Mouse (Mus musculus) gastrocnemius, postnatal 10 days (tissue): Measurements from ENCODE around the gene Zfhx3. TPM values are rescaled to one million over a fixed set of nuclear protein-coding genes. Genes with fewer than 3 reads are reported as not detected.

ENCODE experiments used
- DNase-seq: peaks from one replicate; pipeline ENCODE4 v3.0.0; 2021; ENCODE audit warnings: mixed read lengths
- total RNA-seq, 2 experiments: library from RNA; stranded (reverse); gene quantifications; 2 replicates each; pipeline ENCODE4 v1.2.3; 2021

The Zfhx3 gene
- total RNA-seq, 2 experiments from 2014 or later = 11.0 to 12.5 TPM

DNA sequence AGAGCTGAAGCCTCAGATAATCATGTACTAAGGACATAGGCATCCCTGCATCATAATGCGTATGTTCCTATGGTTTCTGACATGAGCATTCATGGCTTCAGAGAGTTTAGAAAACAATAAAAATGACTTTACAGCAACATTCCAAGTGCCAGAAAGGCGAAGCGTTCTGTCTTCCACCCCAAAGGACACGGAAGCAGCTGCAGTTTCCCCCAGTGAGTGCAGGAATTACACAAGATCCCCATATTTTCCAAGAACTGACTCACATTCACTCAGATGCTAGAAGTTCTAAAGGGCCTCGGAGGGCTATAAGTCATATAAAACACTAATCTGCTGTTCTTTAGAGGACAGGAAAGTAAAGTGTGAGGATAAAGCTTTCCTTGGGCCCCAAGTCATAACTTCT is 75.3 kb downstream of the Zfhx3 start:
- no peak for DNase-seq

DNA sequence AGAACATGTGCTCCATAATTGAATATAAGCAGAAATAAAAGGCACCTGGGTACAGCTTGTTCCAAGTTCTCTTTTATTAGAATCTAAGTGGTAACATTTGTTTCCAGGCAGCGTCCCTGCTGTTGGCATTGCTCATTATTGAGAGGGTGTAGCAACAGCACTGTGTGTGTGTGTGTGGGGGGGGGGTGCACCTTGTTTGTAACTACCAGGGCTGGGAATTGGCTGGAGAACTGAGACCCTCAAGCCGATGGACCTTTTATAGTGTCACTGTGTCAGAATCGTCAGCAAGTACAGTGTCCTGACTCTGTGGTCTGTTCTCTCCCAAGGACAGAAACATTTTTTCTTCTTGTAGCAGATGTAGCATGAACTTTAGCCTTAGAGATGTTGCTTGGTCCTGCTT is 77.2 kb downstream of the Zfhx3 start:
- no peak for DNase-seq

DNA sequence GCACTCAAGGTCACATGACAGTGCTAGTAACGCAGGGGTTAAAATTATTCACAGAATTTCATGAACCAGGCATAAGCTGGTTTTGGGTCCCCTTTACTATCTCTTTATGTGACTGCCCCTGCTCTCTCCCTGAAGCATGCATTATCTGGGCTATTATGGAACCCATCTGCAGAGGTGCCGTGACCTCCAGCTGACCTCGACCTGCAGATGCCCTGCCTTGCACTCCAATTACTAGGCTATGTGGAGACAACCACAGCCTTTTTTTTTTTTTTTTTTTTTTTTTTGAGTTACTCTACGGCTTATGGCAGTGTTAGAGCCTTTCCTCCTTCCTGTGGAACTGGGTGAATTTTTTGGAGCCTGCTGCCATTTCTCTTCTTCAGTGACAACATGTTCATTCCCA is 80.0 kb downstream of the Zfhx3 start:
- no peak for DNase-seq

DNA sequence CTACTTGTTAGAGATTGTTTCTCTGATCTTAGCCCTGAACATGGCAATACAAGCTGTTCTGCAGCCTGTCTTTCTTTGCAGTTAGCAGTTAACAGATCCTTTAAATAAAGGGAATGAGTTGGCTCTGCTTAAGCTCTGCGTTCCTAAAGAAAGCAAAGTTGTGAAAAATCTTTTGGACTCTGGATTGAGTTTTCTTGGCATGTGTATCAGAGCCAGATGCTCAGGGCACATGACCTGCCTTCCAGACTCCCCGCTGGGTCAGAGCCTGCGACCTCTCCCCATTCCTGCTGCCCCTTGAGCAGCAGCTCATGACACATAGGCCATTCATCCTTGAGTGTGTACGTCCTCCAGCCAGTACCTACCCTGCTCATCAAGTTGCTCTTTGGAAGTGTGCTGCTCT is 81.9 kb downstream of the Zfhx3 start:
- DNase-seq = no peak

DNA sequence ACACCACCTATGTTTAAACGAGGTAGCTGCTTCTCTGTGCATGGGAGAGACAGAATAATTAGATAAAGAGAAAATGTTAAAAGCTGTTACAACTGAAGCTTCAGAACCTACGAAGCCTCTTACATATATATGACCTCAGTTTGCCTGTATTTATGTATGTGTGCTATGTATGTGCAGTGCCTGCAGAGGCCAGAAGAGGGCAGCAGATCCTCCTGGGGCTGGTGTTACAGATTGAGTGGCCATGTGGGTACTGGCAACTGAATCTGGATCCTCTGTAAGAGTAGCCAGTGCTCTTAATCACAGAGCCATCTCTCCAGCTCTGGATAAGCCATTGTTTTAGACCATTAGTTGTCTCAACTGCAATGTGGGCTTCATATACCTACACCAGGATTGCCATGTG is 82.8 kb downstream of the Zfhx3 start:
- DNase-seq = no peak

DNA sequence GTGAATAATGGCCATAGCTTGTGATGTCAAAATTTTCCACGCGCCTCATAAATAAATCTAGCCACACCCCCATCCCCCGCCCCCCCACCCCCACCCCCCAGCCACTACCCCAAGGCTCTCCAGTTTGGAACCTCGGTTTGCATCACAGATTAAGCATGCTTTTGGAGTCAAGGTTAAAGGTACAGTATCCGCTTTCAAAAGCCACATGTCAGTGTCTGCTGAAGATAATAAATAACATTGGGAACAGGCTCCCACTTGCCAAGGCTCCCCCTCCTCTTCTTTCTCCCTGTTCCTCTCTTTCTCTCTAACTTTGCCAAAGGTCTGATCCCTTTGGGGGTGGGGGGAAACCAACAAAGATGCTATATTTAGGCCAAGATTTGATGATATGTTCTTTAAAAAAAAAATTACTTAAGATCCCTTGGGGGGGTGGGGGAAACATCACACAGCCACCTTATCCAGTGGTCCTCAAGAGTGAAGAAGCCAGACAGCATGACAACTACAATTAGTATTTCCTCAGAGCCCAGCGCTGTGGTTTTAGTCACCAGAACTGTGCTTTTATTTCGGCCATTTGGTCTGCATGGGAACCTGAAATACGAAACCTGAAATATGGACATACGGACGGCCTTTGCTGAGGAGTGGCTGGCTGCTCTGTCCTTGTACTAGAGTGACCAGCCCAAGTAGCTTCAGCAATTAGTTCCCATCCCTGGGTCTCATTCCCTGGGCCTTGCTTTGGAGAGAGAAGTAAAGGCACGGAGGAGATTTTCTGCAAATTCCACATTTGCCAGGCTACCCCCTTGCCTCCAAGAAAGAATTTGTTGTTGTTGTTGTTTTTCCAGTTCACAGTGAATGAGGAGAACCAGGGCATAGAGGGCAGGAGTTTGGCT is 84.4 kb downstream of the Zfhx3 start:
- DNase-seq = no peak

DNA sequence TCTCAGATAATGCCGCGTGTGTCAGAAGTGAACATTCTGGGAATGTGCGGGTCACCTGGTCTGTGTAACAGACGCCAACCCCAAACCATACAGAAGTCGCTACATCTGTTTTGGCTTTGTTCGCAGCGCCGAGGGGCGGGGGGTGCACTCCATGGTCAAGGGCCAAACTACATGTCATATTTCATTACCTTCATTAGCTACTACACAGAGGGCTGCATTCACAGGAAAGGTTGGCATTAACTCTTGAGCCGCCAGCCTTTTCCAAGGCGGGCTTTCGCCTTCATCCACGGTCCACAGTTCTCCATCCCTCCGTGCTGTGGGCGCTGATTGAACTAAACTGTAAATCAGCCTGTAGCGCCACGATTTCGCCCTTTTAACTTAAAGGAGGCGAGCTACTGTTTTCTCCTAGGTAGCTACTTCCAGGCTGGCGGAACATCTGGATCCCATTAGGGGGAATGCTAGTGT is 85.1 kb downstream of the Zfhx3 start:
- no peak for DNase-seq

DNA sequence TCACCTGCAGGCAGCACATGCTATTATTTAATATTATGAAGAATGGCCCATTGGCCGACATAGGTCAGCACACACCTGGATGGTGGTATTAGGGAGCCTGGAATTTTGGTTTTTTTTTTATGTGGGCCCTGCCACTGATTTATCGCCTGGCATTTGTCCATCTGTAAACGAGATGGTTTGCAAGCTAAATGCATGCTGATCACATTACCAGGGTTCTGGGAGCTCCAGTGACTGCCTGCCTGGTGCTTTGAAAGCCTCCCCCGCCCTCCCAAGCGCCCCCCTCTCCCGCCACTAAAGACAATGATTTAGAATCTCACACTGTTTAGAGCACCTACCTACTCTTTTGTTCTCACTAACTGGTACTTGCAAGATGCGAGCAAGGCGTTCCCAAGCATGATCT is 86.0 kb downstream of the Zfhx3 start:
- no peak for DNase-seq

DNA sequence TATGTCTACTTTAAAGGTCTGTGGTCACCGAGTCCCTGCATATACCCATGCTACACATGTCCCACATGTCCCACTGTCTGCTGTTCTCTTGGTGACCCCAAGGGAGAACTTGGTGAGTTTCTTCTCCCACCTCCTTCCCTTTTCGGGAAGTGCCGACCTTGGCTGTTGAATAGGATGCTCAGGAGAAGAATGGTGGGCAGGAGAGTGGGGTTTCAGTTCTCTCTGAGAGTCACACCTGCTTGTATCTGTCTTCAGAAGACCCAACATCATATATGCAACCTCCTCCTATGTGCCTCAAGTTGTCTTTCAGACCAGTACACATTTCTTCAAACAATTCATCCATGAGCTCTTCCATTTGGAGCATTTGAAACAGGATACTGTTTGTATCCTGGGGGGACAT is 88.7 kb downstream of the Zfhx3 start:
- no peak for DNase-seq

DNA sequence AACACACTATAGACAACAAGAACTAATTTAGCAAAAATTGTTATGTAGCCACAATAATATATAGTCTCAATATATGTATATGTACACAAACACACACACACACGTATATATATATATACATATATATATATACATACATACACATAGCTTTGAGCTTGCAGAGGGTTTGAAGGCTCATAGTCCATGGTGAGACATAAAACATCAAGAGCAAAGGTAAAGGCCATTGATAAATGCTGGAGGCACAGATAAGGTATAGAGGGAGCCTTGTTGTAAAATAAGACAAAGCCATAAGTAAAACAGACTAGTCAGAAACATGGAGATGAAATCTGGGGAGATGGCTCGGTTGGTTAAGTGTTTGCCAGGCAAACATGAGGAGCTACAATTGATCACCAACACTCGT is 91.6 kb downstream of the Zfhx3 start:
- DNase-seq = no peak

DNA sequence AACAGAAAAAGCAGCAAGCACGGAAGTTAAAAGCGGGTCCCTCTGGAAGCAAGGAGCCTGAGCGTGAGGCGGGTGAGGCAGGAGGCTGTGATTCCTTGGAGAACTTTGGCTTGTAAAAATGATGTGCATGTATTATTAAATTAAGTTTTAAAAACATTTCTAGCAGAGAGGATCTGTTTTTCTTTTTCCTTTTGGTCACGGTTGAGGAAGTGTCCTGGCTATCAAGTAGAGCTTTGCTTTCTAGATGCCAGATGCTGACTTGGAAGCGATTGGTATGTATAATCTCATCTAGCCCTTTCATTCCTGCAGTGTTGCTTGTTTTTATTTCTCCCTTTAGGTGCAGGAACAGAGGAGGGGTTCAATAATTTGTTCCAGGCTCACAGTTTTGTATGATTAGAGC is 92.3 kb downstream of the Zfhx3 start:
- no peak for DNase-seq

DNA sequence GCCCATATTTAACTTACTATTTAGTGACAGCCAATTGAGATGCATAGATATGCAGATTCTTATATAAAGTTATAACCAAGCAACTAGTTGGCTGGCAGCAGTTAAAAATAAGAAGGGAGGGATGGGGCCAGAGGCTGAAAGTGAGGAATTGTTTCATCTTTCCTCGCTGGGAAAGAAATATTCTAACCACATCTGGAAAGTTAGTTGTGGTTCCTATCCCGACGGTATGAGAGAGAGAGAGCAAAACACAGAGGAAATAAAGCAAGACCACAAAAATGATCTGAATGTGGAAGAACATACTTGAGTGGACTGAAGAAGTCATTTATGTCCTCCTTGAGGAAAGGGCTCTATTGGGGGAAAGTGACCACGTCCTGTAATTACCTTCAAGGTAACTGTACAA is 101.2 kb downstream of the Zfhx3 start:
- DNase-seq = no peak

DNA sequence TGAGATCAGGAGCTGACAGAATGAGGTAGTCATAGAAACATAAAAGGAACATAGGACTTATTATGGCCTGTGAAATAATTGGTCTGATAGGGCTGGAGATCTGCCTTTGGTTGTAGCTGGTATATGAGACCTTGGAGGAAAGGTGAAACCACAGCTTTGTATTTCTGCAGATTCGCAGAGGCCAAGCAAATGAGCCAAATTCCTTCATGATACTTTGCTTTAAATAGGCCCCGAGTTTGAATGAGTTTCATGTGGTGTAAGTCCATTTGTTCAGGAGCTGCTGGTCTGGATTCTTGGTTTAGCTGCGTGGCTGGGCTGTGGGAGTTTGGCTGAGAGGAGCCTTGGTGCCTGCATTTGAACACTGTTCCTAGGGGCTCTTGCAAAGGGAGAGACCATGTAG is 101.7 kb downstream of the Zfhx3 start:
- no peak for DNase-seq

DNA sequence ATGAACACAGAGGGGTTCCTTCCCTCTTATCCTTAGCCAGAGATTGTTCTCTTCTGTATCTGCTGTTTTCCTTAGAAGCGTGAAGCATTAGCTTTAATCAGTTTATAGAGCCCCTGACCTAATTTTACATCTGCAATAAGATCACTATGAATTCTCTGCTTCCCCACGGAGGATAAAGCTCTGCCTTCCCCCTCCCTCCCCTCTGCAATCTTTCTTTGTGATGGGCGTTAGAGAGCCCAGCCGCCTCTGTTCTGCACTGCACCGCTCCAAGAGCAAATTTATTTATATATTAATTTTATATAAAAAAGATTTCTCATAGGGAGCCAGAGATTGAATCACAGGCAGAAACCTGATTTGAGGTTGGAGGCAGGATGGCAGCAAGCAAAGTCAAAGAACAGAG is 113.8 kb downstream of the Zfhx3 start:
- DNase-seq = no peak

DNA sequence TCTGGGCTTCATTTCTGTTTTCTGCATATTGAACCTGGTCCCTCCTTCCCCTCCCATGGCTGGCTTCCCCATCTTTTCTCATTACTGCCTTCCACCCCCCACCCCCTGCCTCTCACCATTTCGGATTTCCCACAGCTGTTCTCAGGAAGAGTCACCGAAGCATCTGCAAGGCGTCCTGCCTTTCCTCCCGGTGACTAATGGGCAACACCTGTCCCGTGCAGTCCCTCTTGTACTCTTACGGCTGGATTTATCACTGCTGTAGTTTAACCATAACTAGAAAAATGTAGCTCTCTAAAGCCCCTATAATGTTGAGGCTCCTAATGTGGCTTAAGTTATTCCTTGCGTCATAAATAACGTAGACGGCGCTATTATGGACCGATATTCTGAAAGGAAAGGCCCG is 119.5 kb downstream of the Zfhx3 start:
- no peak for DNase-seq

DNA sequence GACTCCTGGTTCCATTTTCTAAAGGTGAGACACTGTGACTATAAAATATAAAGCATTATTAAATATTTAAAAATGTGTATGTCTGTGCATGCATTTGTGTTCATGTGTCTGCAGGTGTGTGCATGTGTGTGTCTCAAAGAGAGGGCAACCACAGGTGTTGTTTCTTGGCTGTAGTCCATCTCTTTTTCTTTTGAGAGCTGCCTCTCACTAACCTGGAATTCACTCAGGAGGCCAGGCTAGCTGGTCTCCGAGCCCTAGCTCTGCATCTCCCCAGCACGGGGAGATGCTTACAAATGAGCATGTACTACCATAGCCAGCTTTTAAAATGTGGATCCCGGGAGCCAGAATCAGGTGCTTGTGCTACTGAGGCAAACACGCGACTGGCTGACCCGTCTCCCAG is 124.7 kb downstream of the Zfhx3 start:
- no peak for DNase-seq

DNA sequence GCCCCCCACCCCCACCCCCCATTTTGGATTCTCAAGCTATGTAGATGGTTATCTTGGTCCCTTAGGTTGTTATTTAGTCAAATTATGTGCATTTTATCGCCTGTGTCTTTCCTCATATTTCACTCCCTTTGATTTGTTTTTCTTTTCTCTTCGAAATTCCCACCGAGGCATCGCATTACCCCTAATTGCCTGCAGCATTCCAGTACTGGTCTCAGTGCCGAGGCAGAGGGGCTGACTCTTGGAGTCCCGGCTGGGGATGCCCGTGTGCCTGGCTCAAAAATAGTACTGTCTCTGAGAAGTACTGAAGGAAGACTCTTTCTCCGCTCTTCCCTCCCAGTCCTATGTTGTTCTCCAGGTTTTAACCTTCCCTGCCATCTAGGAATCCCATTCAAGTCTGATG is 125.8 kb downstream of the Zfhx3 start:
- DNase-seq = no peak

DNA sequence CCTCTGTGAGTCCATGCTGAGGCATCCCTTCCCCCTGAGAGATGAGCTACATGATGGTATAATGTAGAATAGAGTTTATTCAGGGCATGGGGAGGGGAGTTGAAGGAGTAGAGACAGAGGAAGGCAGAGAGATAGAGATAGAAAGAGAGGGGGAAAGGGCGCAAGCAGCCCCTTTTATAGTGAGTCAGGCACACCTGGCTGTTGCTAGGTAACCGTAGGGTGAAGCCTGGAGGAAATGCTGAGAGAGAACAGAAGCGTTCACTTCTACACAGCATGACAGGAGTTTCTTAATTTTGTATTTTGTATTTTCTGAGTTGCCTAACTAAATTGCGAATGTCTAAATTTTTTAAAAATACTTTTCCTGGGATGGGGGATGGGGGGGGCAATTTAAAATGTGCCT is 128.0 kb downstream of the Zfhx3 start:
- DNase-seq = no peak

DNA sequence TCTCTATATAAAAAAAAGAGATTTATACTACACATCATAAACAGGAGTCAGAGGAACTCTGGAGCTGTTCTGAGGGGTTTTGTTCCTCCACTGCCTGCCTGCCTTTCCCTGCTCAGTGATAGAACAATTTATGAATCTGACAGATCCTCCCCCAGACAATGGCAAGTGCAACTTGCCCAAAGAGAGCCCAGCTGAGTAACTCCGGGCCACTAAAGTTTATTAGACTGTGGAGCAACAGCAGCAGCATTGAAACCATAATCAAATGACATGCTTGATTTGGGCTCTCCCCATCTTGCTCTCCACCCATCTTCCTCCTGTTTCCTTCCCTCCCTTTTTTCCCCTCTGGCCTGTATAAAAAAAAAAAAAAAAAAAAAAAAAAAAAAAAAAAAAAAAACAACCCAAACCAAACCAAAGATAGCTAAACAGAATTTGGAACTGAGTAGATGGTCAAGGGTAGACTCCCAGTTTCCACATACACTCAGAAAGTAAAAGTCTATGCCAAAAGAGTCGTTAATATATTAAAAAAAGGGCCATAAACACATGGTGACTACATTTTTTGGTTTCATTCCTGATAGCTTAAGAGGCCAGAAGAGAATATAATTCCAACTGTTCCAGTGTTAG is 129.8 kb downstream of the Zfhx3 start:
- DNase-seq = no peak

DNA sequence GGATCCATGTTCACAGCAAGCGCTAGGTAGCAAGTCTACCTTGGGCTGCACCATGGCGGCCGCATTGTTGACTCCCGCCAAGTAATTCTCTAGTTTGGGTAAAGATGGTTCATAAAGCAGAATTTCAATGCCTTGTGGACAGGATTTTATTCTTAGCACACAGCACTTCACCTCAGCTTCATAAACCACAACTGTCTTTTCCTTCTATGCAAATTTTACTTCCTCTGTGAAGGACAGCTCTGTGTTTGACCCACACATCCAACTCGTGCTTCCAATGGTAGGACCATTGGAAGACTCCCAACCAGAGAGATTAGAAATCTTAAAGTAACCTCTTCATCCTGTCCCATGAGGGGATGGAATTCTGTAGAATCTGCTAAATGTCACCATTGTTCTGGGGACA is 130.4 kb downstream of the Zfhx3 start:
- no peak for DNase-seq

DNA sequence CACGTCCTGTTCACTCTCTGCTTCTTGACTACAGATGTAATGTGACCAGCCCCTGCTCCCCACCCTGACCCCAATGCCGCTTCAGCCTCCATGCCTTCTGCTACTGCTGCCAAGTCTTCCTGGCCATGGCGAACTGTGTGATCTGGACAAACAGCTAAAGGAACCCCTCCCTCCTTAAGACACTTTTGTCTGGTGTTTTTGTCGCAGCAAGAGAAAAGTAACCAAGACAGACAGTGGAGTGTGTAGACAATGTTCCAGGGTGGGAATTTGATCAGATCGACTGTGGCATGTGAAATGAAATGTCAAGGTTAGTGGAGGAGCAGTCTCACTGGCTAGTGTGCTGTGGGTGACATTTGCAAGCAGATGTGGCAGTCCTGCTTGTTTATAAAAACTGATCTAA is 132.7 kb downstream of the Zfhx3 start:
- no peak for DNase-seq

DNA sequence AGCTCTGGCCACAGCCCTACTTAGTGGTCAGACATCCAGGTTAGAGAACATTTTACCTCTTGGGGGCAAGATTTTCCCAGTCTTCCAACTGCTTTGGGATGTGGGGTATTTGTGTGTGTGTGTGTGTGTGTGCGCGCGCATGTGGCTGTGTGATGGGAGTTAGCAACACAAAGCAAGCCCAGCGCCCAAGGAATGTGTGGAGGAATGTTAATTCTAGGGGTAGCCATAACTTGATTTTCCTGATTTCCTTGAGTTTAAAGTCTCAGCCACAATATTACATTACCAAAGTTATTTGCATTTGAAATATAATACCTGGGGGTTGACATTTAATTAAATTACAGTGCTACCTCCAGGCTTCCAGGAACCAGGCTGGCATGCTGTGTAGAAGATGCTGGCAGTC is 136.3 kb downstream of the Zfhx3 start:
- no peak for DNase-seq

DNA sequence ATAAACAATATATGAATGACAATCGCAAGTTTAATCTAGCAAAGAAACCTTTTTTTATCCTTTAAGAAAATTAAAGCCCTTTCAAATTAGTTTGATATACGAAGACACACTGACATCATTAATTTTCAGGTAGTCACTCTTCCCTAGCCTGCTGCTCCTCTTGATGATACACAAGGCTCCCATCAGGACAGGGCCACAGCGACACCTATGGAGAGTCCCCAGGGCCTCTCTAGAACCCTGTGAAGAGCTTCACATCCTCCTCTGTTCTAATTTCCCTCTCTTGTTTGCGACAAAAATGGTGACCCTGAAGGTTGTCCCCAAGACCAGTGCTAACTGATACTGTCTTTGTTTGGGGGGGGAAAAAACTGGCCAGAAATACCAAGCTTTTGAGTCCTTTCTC is 144.5 kb downstream of the Zfhx3 start:
- DNase-seq = no peak

DNA sequence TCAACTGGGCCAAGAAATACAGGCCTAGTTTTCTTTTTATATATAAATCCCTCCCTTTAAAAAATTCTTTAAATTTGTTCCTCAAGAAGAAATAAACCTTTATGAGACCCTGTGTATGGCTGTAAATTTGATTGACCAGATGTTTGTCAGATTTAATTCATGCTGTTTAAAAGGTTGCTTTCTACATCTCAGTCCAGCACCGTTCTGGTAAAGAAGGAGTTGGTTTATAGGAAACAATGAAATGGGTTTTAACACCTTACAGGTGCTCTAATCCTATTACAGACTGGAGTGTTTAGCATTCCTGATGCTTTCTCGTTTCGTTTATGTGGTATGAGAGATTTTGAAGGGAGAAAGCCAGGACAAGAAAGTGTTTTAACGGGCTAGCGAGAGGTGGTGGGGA is 147.2 kb downstream of the Zfhx3 start:
- DNase-seq = no peak
